Mouse (Mus musculus): Measurements from ENCODE around the gene Dyrk1a. TPM values are rescaled to one million over a fixed set of nuclear protein-coding genes. Genes with fewer than 3 reads are reported as not detected.

Dyrk1a gene
- 44.1 and 49.4 TPM in 2 replicates for polyA plus RNA-seq (2012; rRNA removed)

DNA sequence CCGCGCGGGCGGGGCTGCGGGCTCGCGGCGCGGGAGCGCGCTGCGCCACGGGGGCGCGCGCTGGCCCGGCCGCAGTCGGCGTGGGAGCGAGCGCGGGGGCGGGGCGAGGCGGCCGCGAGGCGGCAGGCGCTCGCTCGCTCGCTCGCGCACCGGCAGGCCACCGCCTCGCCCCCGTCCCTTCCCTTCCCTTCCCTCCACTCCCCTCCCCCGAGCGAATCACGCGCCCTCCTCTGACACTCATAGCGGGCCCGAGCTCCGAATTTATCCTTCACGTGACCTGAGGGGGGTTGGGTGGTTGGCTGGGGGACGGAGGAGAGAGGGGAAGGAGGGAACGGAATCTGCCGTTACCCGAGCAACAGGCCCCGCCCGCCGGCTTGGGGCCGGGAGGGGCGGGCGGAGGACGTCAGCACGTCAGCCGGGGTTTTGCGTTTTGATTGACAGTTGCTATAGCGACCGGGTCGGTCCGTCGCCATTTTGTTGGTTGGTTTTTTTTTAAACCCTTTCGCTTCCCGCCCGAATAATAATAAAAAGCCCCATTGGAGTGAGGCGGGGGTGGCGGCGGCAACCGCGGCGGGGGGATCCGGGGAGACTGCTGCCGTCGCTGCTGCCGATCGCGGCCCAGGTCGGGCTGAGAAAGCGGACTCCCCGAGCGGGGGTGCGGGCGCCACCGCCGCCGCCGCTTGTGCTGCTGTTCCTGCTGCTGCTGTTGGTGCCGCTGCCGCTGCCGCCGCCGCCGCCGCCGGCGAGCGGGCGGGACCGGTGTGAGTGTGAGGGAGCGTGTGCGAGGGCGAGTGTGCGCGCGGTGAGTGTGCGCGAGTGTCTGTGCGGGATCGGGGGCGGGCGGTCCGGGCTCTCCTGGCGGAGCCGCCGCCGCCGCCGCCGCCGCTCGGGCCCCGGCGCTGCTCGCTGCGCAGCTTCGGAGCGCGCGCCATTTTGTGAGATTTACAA, at the start of gene Dyrk1a:
Gene Dyrk1a (plus strand): TSS at position 782 of the 948 bp plus-strand sequence.

DNA sequence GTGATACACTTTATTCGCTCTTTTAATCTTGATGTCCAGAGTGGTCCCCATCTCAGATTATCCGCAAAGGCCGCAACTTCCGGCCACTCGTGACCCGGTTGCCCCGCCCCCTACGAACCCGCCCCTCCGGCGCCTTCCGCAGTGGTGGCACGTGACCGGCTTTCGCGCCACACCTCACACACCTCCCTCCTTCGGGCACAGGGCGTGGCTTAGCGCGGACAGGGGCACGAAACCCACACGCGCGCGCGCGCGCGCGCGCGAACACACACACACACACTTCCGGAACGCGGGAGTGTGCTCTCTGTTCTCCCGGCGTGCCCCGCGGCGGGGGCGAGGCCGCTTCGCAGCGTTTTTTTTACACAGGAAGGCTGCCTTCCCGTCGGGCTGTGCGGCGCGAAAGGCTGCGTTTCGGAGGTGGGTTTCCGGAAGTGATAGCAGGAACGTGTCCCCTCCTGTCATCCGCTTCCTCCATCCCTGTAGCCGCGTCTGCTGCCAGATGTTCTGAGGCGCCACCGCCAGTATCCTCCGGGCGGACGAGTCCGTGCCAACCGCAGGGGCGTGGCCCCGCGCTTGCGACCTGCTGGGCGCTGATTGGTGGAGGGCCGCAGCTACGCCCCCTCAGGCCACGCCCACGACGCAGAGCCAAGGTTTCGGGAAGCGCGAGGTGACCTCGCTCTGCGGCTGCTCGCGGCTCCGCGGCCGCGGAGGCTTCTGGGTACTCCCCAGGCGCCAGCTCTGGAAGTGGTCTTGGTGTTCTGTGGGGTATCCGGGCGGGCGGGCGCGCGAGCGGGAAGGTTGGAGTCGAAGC, 43.3 kb upstream of the Dyrk1a start, which contains the start of gene Vps26c:
Gene Vps26c (minus strand): TSS at position 487 of the 808 bp plus-strand sequence.

Other genes with a start within 250 kb of the Dyrk1a start
- 0.43 and 0.55 TPM in 2 replicates for gene Ripply3, start 241.6 kb upstream of the Dyrk1a start, polyA plus RNA-seq (2012; rRNA removed)
- gene Ttc3, start 199.4 kb upstream of the Dyrk1a start, polyA plus RNA-seq (2012; rRNA removed) = 387 and 405 TPM in 2 replicates
- 81.5 and 97.7 TPM in 2 replicates for gene Pigp, start 198.2 kb upstream of the Dyrk1a start, polyA plus RNA-seq (2012; rRNA removed)
- 76.2 and 85.7 TPM in 2 replicates for gene Vps26c, start 43.2 kb upstream of the Dyrk1a start, polyA plus RNA-seq (2012; rRNA removed)

Data from central nervous system, embryonic 18 days (tissue).